Mouse (Mus musculus) stomach, embryonic 15.5 days (tissue): ENCODE measurements around the gene Zfp202. TPM values are rescaled to one million over a fixed set of nuclear protein-coding genes. Genes with fewer than 3 reads are reported as not detected.
"Not testable (repeated sequence)": the region's sequence is repeated elsewhere in the genome, so short reads cannot be mapped to it uniquely, and the experiment has no call there.

Experiments used
- ATAC-seq: fragments of 200-750 bp; cut with Nextera tagmentation; 2 replicates; pipeline ENCODE4 v1.8.0; 2017; ENCODE audit warnings: low read depth, moderate number of reproducible peaks, moderate TSS enrichment; ENCODE audit not compliant: insufficient read depth, low FRiP score
- H3K27ac ChIP-seq: fragments of 300-500 bp; sonication (generic); 2 replicates; pipeline ENCODE4 v1.5.1; 2015; ENCODE audit warnings: mild to moderate bottlenecking, inconsistent platforms
- H3K27me3 ChIP-seq: fragments of 300-500 bp; sonication (generic); replicated peaks from 2 replicates; pipeline ENCODE4 v1.6.1; 2015; ENCODE audit warnings: inconsistent platforms
- H3K36me3 ChIP-seq: fragments of 300-500 bp; sonication (generic); 2 replicates; pipeline ENCODE4 v1.6.1; 2015; ENCODE audit warnings: inconsistent platforms
- H3K4me1 ChIP-seq: fragments of 300-500 bp; sonication (generic); 2 replicates; pipeline ENCODE4 v1.6.1; 2015; ENCODE audit warnings: inconsistent platforms
- H3K4me2 ChIP-seq: fragments of 300-500 bp; sonication (generic); 2 replicates; pipeline ENCODE4 v1.6.1; 2015; ENCODE audit warnings: mild to moderate bottlenecking, inconsistent platforms
- H3K4me3 ChIP-seq: fragments of 300-500 bp; sonication (generic); replicated peaks from 2 replicates; pipeline ENCODE4 v1.5.1; 2015; ENCODE audit warnings: inconsistent platforms
- H3K9ac ChIP-seq: fragments of 300-500 bp; sonication (generic); 2 replicates; pipeline ENCODE4 v1.6.1; 2015; ENCODE audit warnings: inconsistent platforms
- H3K9me3 ChIP-seq: fragments of 300-500 bp; sonication (generic); 2 replicates; pipeline ENCODE4 v1.6.1; 2016; ENCODE audit warnings: inconsistent platforms
- WGBS: fragments of 180-500 bp; shearing (Covaris S2); methylation state at CpG from one replicate; pipeline ENCODE4 v1.1.7; 2015; 5-methylcytosine and 5-hydroxymethylcytosine counted together
- polyA plus RNA-seq: library from polyadenylated mRNA; unstranded; fragments of >200 nt; fragmentation: Nextera tagmentation; extraction: Ambion mirVana; gene quantifications from 2 replicates; pipeline ENCODE4 v1.2.1, GENCODE M21; 2015

Zfp202 gene
- polyA plus RNA-seq, result 4.2 and 4.7 TPM in 2 replicates

DNA sequence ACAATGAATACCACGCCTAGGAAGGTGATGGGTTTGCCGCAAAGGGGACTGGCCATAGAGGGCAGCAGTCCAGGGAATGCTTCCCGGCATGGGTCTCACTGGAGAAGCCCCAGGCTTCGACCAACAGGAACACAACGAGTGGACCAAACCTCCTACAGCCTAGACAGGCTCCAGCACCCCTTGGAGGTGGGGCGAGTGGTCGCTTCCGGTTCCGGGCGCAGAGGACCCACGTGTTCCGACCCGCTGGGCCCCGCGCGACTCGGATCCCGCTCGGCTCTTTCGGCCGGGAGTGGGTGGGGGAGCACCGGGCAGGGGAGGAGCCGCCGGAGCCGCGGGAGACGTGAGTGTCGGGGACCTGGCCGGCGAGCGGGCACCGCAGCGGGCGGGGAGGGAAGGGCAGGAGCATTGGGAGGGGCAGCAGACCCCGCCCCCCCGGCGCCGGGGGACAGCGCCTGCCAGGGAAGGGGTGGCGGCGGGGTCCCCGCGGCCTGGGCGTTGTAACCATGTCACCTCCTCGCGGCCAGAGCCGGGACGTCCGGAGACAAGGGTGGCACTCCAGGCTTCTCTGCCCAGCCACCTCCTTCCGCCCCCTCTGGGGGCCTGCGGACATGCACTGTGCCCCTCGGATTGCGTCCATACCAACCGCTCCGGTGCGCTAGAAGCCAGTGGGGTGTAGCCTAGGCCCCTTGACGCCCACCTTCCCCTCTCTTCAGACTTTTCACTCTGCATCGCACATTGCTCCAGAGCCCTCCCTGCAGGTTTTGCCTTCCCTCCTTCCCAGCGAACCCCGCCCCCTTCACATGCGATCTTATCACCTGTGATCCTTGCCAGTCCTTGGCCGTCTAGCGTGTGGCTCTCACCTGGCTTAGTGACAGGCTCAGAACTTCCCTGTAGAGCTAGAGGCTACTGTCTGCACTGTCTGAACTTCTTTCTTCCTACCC lies at the start of gene Zfp202:
Gene Zfp202, plus strand, starts transcription at position 219 of the 941 bp plus-strand sequence.
- peak within 1 kb of the TSS; percentile 67 for H3K27ac ChIP-seq
- peak; percentile 98 for ATAC-seq
- no peaks in the 10 kb centered on the region for H3K9me3 ChIP-seq
- peak within 1 kb of the TSS; percentile 64 for H3K4me3 ChIP-seq
- H3K36me3 ChIP-seq, result no peaks in the 10 kb centered on the region
- H3K9ac ChIP-seq, result peak within 1 kb of the TSS; percentile 50
- under 1% methylated on average over 55 of the region's 63 CpGs for WGBS
- no peaks in the 10 kb centered on the region for H3K27me3 ChIP-seq
- H3K4me1 ChIP-seq, result peaks cover 7% of the 10 kb centered on the region; the same call in 1 of the 2 replicates
- peak within 1 kb of the TSS; percentile 88 for H3K4me2 ChIP-seq

DNA sequence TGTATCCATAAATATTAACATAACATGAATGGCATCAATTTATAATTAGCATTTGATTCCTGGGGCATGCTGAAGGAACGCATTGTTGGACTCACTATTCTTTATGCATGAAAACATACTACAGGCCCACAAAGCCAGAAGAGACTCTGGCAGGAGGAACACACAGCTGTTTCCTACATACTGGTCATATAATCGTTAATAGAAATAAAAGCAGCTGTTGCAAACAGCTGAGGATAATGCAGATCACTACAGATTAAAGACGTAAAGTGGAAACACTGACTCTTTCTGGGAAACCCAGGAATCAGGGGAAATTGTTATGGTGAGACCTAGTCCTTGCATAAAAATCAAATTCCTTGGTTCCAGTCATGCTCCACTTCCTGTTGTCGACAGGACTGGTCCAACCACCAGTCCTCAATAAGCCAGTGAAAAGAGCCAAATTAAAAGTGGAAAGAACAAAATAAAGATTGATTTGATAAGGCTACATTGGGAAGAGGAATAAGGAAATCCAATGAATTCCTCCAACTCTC lies 36.9 kb upstream of the Zfp202 start:
- 66% methylated on average over 4 of the region's 4 CpGs for WGBS
- Histone ChIP-seq H3K9ac (no peak overlapping the region), H3K27me3 (no peaks in the 10 kb centered on the region), H3K4me1 (no peaks in the 10 kb centered on the region), H3K4me2 (no peak overlapping the region), H3K4me3 (no peak overlapping the region), H3K9me3 (no peaks in the 10 kb centered on the region), H3K27ac (no peak overlapping the region), H3K36me3 (no peaks in the 10 kb centered on the region)
- ATAC-seq, result no peak

DNA sequence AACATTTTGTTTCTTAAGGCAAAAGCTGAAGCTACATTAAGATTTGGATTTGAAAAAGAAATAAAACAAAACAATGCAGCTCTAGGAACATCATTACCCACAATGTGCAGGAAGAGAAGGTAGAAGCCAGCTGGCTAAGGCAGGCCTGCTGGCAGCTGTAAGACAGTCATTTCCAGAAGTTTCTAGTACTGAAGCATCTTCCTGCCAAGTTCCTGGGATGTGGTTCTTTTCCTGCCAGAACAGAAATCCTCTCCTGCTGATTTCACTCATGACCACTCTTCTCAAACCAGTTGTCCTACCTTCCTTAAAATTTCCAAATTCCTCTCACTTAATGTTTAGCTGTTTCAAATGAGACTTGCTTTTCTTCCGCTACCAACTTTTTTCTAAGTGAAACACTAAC lies 25.7 kb upstream of the Zfp202 start:
- no peaks in the 10 kb centered on the region for H3K36me3 ChIP-seq
- no peaks in the 10 kb centered on the region for H3K4me1 ChIP-seq
- 86% methylated on average over 1 of the region's 1 CpGs for WGBS
- H3K4me3 ChIP-seq, result no peak overlapping the region
- H3K27me3 ChIP-seq, result no peaks in the 10 kb centered on the region
- no peak for ATAC-seq
- no peaks in the 10 kb centered on the region for H3K9me3 ChIP-seq
- H3K27ac ChIP-seq, result no peak overlapping the region
- no peak overlapping the region for H3K4me2 ChIP-seq
- no peak overlapping the region for H3K9ac ChIP-seq

DNA sequence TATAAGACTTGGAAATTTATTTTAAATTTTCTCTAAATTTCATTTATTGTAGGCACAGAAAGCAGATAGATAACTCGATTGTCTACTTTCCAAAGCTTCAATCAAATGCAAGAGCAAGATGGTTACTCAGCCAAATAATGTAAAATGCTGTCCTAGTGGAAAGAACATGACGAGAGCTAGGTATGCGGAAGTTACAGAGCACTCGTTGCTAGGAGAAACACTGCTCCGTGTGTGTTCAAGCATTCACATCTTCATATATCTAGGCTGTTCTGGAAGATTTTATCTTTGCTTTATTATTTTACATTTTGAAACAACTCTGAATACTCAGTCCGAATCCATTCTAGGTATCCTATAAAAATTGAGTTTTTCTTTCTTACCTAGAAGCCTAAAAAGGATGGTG lies 15.1 kb upstream of the Zfp202 start:
- ATAC-seq, result no peak
- Histone ChIP-seq H3K4me2 (no peak overlapping the region), H3K36me3 (no peaks in the 10 kb centered on the region), H3K27ac (no peak overlapping the region), H3K9me3 (no peaks in the 10 kb centered on the region), H3K4me1 (no peaks in the 10 kb centered on the region), H3K4me3 (no peak overlapping the region), H3K9ac (no peak overlapping the region), H3K27me3 (no peaks in the 10 kb centered on the region)
- WGBS, result 79% methylated on average over 6 of the region's 6 CpGs

DNA sequence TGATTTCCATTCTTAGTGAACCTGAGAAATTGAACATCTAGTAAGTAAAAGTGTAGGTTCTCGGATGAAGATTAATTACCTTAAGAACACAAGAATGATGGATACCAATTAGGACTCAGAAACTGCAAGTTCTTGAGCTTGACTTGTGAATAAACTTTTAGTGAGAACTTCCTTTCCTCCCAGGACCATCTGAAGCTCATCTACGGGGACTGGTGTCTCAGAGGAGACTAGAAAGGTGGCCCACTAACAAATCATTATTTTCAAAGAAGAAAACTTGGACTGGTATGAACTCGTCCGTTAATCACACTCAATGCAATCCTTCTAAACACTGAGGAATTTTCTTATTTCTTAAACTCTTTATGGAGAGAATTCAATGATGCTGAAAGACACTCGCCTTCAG lies 11.5 kb upstream of the Zfp202 start, which contains the start of gene Olfr986:
Gene Olfr986, plus strand, starts transcription at position 301 of the 400 bp plus-strand sequence.
- Histone ChIP-seq H3K9ac (no peak within 1 kb of the TSS), H3K4me2 (no peak within 1 kb of the TSS), H3K36me3 (no peaks in the 10 kb centered on the region), H3K27ac (no peak within 1 kb of the TSS), H3K27me3 (no peaks in the 10 kb centered on the region), H3K9me3 (no peaks in the 10 kb centered on the region), H3K4me1 (no peaks in the 10 kb centered on the region), H3K4me3 (no peak within 1 kb of the TSS)
- no peak for ATAC-seq
- WGBS, result 84% methylated on average over 5 of the region's 5 CpGs

DNA sequence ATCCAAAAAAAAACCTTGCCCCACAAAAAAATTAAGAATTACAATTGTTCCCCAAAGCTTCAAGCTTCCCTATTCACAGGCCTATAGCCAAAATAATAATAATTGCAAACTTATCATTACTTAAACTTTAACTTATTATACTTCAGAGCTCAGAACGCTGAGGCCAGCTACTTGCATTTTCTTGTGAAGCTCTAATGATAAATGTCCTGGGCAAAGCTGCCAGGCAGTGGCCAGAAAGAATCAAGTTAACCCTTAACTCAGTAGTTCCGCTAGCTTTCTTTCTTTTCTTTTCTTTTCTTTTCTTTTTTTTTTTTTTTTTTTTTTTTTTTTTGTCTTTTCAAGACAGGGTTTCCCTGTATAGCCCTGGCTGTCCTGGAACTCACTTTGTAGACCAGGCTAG lies 7.0 kb upstream of the Zfp202 start:
- not testable (repeated sequence) for H3K9me3 ChIP-seq, ATAC-seq, H3K36me3 ChIP-seq, H3K4me1 ChIP-seq, H3K4me2 ChIP-seq, H3K27ac ChIP-seq, H3K4me3 ChIP-seq, H3K27me3 ChIP-seq, H3K9ac ChIP-seq
- WGBS, result 57% methylated on average over 2 of the region's 2 CpGs

DNA sequence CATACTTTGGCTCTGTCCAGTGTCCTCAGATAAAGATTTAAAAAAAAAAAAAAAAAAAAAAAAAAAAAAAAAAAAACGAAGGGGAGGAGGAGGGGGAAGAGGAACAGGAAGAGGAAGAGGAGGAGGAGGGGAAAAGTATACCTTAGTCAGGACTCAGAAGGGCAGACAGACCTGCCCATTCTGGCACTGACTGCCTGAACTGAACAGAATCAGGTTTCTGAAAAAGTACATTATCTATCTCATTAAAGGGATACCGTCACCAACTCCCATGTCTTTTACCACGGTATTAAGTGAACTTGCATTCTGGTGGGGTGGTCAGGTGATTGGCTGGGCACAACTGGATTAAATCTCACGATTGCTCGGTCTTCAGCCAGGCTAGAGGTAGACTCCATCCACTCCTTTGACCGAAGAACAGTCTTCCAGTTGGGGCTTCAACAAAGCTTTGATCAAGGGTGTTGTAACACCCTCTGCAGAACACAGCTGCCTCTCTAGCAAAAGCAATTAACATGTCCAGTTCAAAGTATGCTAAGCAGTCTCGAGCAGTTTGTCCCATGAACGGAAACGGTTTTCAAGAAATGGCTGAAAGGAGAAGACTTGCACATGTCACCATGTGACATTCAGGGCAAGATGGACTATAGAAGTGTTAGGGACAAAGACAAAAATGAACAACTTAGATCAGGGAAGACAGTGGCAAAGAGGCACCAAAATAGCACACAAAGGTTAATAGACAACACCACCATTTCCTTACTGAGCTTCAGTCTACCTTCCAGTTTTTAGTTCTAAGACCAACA lies 835 bp upstream of the Zfp202 start:
- Histone ChIP-seq H3K4me3 (peak overlapping the region; percentile 64), H3K4me2 (peak overlapping the region; percentile 88), H3K9ac (no peak overlapping the region), H3K4me1 (peaks cover 7% of the 10 kb centered on the region; the same call in 1 of the 2 replicates), H3K27ac (no peak overlapping the region), H3K36me3 (no peaks in the 10 kb centered on the region), H3K27me3 (no peaks in the 10 kb centered on the region), H3K9me3 (no peaks in the 10 kb centered on the region)
- 92% methylated on average over 8 of the region's 9 CpGs for WGBS
- no peak for ATAC-seq

DNA sequence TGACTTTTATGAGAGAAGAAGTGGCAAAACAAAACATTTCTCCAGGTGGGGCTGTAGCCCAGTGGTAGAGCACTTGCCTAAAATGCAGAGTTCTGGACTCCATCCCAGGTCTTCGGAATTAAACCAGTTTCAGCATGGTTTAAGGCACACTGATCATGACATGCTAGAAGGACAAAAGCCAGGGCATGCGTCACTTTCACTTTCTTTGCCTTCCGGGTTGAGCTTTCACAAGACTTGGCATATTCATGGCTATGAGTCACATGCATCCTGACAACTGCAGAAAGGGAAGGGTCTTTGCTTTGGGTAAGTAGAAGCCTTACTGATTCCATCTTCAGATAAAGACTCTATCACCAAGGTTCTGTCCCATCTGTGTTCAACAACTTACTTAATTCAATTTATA lies 3.9 kb downstream of the Zfp202 start:
- 87% methylated on average over 3 of the region's 3 CpGs for WGBS
- H3K27me3 ChIP-seq, result no peaks in the 10 kb centered on the region
- peaks cover 7% of the 10 kb centered on the region; the same call in 1 of the 2 replicates for H3K4me1 ChIP-seq
- H3K27ac ChIP-seq, result no peak overlapping the region
- H3K9ac ChIP-seq, result no peak overlapping the region
- no peak for ATAC-seq
- no peaks in the 10 kb centered on the region for H3K36me3 ChIP-seq
- no peak overlapping the region for H3K4me3 ChIP-seq
- no peaks in the 10 kb centered on the region for H3K9me3 ChIP-seq
- H3K4me2 ChIP-seq, result no peak overlapping the region

DNA sequence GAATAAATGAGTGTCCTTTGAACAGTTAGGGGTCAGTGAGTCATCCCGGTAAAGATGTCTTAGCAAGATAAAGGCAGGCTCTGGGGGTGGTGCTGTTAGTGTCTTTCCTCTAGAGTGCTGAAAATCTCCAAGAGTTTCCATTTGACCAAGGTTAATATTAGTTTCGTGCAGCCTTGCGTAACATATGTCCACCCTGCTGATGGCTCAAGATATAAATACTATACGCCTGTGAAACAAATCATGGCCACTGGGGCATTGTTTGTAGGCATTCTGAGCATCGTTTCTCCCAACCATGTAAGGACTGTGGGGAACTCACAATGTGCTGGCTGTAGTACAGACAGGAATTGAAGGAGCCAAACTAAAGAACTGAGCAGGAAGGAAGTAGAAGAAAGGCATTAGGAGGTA lies 14.4 kb downstream of the Zfp202 start:
- Histone ChIP-seq H3K4me2 (no peak overlapping the region), H3K27ac (no peak overlapping the region), H3K9me3 (no peaks in the 10 kb centered on the region), H3K36me3 (peaks cover 15% of the 10 kb centered on the region; the same call in 1 of the 2 replicates), H3K4me1 (no peaks in the 10 kb centered on the region), H3K27me3 (no peaks in the 10 kb centered on the region), H3K4me3 (no peak overlapping the region), H3K9ac (no peak overlapping the region)
- WGBS, result 71% methylated on average over 5 of the region's 5 CpGs
- ATAC-seq, result no peak

DNA sequence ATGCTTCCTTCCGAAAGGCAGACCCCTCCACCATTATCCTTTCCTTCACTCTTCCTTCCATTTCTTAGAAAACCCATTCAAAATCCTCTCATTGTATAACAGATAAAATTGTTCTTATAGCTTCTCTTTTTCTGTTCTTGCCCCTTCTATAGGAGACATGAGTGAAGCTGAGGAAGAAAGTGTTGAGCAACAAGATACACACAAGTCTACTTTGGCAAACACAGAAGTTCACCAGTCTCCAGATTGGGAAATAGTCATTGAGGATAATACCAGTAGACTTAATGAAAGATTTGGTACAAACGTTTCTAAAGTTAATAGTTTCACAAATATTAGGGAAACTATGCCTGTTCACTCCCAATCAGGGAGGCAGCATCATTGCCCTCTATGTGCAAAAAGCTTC lies 18.6 kb downstream of the Zfp202 start:
- no peaks in the 10 kb centered on the region for H3K4me1 ChIP-seq
- 90% methylated on average over 2 of the region's 2 CpGs for WGBS
- no peak overlapping the region for H3K27ac ChIP-seq
- no peaks in the 10 kb centered on the region for H3K27me3 ChIP-seq
- H3K9ac ChIP-seq, result no peak overlapping the region
- H3K4me3 ChIP-seq, result no peak overlapping the region
- no peak overlapping the region for H3K4me2 ChIP-seq
- H3K9me3 ChIP-seq, result no peaks in the 10 kb centered on the region
- no peak for ATAC-seq
- H3K36me3 ChIP-seq, result peaks cover 25% of the 10 kb centered on the region; the same call in 1 of the 2 replicates

DNA sequence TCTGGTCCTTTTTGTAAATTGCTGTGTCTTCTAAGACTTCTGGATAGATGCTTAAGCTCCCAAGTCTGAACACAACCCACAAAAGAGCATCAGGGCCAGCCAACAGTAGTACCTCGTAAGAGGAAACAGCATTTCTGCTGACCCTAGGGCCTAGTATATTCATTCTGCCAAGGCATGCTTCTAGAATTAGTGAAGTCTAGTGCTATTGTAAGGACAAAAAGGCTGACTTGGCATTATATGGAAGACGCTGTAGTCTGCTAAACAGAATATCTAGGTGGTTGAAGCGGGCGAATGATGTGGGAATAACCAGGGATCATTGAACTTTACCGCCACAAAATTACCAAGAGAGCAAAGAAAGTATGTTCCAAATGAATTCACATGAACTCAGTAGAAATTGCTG lies 21.9 kb downstream of the Zfp202 start:
- no peak overlapping the region for H3K9ac ChIP-seq
- H3K4me2 ChIP-seq, result no peak overlapping the region
- no peak for ATAC-seq
- H3K36me3 ChIP-seq, result peaks cover 25% of the 10 kb centered on the region; the same call in 1 of the 2 replicates
- no peak overlapping the region for H3K27ac ChIP-seq
- WGBS, result 93% methylated on average over 5 of the region's 5 CpGs
- no peaks in the 10 kb centered on the region for H3K27me3 ChIP-seq
- no peak overlapping the region for H3K4me3 ChIP-seq
- no peaks in the 10 kb centered on the region for H3K4me1 ChIP-seq
- no peaks in the 10 kb centered on the region for H3K9me3 ChIP-seq
